Mouse (Mus musculus): Measurements from ENCODE around the gene Smchd1. TPM values are rescaled to one million over a fixed set of nuclear protein-coding genes. Genes with fewer than 3 reads are reported as not detected.
"Not testable (repeated sequence)": the region's sequence is repeated elsewhere in the genome, so short reads cannot be mapped to it uniquely, and the experiment has no call there.

Smchd1 gene
- polyA plus RNA-seq, 1 experiment from 2014 or later, result 53.3 TPM

DNA sequence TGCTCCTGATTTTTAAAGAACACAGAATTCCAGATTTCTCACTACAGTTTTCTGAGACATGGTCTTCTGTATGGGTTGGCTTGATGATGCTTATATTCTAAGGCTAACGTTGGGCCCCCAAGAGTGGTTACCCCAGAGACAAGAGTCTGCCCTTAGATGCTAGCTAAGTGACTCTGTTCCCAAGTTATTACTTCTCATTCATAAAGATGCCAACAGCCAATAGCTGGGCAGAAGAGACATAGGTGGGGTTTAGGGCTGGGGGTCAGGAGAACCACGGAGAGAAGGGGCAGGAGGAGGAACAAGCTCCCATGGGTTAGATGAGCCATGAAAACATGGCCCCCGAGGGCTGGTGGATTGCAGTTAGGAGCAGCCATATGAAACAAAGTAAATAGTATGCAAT lies 133.1 kb downstream of the Smchd1 start:
- 77% methylated on average over 3 of the region's 3 CpGs for WGBS
- Histone ChIP-seq H3K9ac (ENCODE audit: low read depth, low read length) (no peak overlapping the region), H3K4me3 (replicated peaks; ENCODE audit: low read depth, low read length) (no peak overlapping the region), H3K27me3 (ENCODE audit: insufficient read depth, low read length) (no peaks in the 10 kb centered on the region), H3K4me2 (ENCODE audit: low read length) (no peak overlapping the region), H3K27ac (no peak overlapping the region), H3K4me1 (replicated peaks; ENCODE audit: insufficient read depth, low read length) (no peaks in the 10 kb centered on the region), H3K36me3 (ENCODE audit: insufficient read depth, low read length) (peaks cover 20% of the 10 kb centered on the region), H3K9me3 (replicated peaks; ENCODE audit: low read length) (no peaks in the 10 kb centered on the region)
- ATAC-seq (replicated peaks; ENCODE audit: low FRiP score, low read depth), result no peak
- no peak for TF ChIP-seq CTCF (IDR thresholded peaks at IDR 0.05; ENCODE audit: low read depth)
- no peak for DNase-seq (ENCODE audit: low spot score)

DNA sequence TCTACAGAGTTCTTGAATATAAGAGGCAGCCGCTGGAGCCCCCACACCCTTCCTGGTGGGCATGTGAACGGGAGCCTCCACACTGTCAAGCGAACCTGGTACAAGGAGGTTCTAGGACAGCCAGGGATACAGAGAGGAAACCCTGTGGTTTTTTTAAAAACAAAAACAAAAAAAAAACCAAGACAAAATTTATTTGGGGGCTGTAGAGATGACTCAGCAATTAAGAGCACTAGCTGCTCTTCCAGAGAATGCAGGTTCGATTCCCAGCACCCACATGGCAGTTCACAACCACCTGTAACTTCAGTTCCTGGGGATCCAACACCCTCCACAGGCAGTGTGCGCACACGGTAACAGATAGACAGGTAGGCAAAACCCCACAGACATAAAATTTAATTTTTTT lies 136.5 kb downstream of the Smchd1 start:
- Histone ChIP-seq H3K4me1 (replicated peaks; ENCODE audit: insufficient read depth, low read length) (no peaks in the 10 kb centered on the region), H3K4me2 (ENCODE audit: low read length) (no peak overlapping the region), H3K9me3 (replicated peaks; ENCODE audit: low read length) (no peaks in the 10 kb centered on the region), H3K36me3 (ENCODE audit: insufficient read depth, low read length) (0 out of 2 replicates have a peak, but pooled peaks cover 4% of the 10 kb centered on the region), H3K27me3 (ENCODE audit: insufficient read depth, low read length) (no peaks in the 10 kb centered on the region), H3K4me3 (replicated peaks; ENCODE audit: low read depth, low read length) (no peak overlapping the region), H3K27ac (no peak overlapping the region), H3K9ac (ENCODE audit: low read depth, low read length) (no peak overlapping the region)
- no peak for TF ChIP-seq CTCF (IDR thresholded peaks at IDR 0.05; ENCODE audit: low read depth)
- 98% methylated on average over 6 of the region's 6 CpGs for WGBS
- DNase-seq (ENCODE audit: low spot score) (no peak), ATAC-seq (replicated peaks; ENCODE audit: low FRiP score, low read depth) (no peak)

DNA sequence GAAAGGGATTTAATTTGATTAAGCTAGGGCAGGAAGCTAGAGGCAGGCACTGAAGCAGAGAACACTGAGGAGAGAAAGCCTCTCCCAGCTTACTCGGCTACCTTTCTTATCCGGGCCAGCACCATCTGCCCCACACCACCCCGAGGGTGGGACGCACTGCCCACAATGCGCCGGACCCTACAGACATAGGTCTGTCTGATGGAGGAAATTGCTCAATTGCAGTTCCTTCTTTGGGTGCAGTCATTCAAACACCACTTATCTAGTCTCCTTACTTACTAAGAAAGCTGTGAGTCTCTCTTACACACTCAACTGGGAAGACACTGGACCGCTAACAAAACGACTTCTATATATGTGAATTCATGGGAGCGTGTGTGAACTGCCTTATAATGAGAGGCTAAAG lies 137.6 kb downstream of the Smchd1 start:
- H3K9ac ChIP-seq (ENCODE audit: low read depth, low read length), result no peak overlapping the region
- no peaks in the 10 kb centered on the region for H3K4me1 ChIP-seq (replicated peaks; ENCODE audit: insufficient read depth, low read length)
- H3K9me3 ChIP-seq (replicated peaks; ENCODE audit: low read length), result no peaks in the 10 kb centered on the region
- no peak overlapping the region for H3K27ac ChIP-seq
- H3K4me3 ChIP-seq (replicated peaks; ENCODE audit: low read depth, low read length), result no peak overlapping the region
- no peak for TF ChIP-seq CTCF (IDR thresholded peaks at IDR 0.05; ENCODE audit: low read depth)
- no peak overlapping the region for H3K4me2 ChIP-seq (ENCODE audit: low read length)
- no peak for ATAC-seq (replicated peaks; ENCODE audit: low FRiP score, low read depth)
- DNase-seq (ENCODE audit: low spot score), result no peak
- 92% methylated on average over 9 of the region's 9 CpGs for WGBS
- H3K36me3 ChIP-seq (ENCODE audit: insufficient read depth, low read length), result no peaks in the 10 kb centered on the region
- H3K27me3 ChIP-seq (ENCODE audit: insufficient read depth, low read length), result no peaks in the 10 kb centered on the region

DNA sequence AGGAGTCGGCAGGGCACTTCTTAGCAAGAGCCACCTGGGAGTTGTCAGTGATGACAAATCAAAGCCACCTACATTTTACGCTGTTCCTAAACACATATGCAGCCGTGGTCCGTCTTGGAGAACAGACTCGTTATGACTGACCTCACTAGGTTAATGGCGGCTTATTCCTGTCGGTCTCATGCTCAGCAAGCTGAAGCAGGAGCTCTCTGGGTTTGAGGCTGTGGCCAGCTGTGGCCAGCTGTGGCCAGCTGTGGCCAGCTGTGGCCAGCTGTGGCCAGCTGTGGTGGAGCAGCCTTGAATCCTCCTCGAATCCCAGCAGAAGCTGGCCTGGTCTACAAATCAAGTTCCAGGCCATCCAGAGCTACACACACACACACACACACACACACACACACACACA lies 138.7 kb downstream of the Smchd1 start:
- ATAC-seq (replicated peaks; ENCODE audit: low FRiP score, low read depth) (no peak), DNase-seq (ENCODE audit: low spot score) (no peak)
- H3K27ac ChIP-seq, result no peak overlapping the region
- no peaks in the 10 kb centered on the region for H3K9me3 ChIP-seq (replicated peaks; ENCODE audit: low read length)
- no peak overlapping the region for H3K9ac ChIP-seq (ENCODE audit: low read depth, low read length)
- 30% methylated on average over 8 of the region's 8 CpGs for WGBS
- no peaks in the 10 kb centered on the region for H3K36me3 ChIP-seq (ENCODE audit: insufficient read depth, low read length)
- no peak for TF ChIP-seq CTCF (IDR thresholded peaks at IDR 0.05; ENCODE audit: low read depth)
- no peaks in the 10 kb centered on the region for H3K27me3 ChIP-seq (ENCODE audit: insufficient read depth, low read length)
- H3K4me2 ChIP-seq (ENCODE audit: low read length), result no peak overlapping the region
- no peaks in the 10 kb centered on the region for H3K4me1 ChIP-seq (replicated peaks; ENCODE audit: insufficient read depth, low read length)
- no peak overlapping the region for H3K4me3 ChIP-seq (replicated peaks; ENCODE audit: low read depth, low read length)

DNA sequence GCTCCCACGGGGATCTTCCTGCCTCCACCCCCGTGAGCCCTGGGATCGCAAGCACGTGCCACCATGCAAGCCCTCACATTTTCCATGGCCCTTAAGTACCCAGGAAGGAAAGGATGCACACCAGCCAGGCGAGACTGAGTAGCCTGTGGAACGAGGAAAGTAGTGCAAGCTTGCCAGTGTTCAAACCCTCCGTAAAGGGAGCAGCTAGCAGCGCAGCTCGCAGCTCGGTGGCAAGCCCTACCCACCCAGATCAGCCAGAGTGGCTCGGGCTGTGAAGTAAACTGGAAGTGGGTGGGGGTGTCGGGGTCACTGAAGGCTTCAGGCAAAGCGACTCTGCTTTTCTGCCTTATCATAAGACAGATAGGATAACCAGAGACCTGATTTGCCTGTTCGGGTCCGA lies 142.8 kb downstream of the Smchd1 start:
- Histone ChIP-seq H3K9ac (ENCODE audit: low read depth, low read length) (no peak overlapping the region), H3K4me1 (replicated peaks; ENCODE audit: insufficient read depth, low read length) (no peaks in the 10 kb centered on the region), H3K4me3 (replicated peaks; ENCODE audit: low read depth, low read length) (no peak overlapping the region), H3K27ac (no peak overlapping the region), H3K4me2 (ENCODE audit: low read length) (peak overlapping the region; percentile 31), H3K27me3 (ENCODE audit: insufficient read depth, low read length) (no peaks in the 10 kb centered on the region), H3K36me3 (ENCODE audit: insufficient read depth, low read length) (no peaks in the 10 kb centered on the region), H3K9me3 (replicated peaks; ENCODE audit: low read length) (no peaks in the 10 kb centered on the region)
- ATAC-seq (replicated peaks; ENCODE audit: low FRiP score, low read depth), result 0 out of 2 replicates have a peak, but pooled peaks have one; percentile 57
- 24% methylated on average over 15 of the region's 15 CpGs for WGBS
- no peak for TF ChIP-seq CTCF (IDR thresholded peaks at IDR 0.05; ENCODE audit: low read depth)
- peak; percentile 29 for DNase-seq (ENCODE audit: low spot score)

DNA sequence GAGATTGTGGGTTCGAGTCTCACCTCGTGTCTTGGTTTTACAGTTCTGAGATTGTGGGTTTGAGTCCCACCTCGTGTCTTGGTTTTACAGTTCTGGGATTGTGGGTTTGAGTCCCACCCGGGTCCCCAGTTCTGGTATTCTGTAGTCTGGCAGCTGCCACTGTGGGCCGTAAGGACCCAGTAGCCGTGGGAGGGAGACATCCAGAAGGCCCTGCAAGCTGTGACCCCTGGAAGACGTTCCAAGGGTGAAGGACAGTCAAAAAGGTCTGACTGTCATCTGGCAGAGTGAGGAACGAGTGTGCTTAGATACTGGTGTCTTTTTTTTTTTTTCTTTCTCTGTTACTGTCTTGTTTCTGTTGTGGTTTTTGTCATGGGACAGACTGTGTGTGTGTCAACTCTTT lies 154.4 kb downstream of the Smchd1 start:
- H3K4me2 ChIP-seq (ENCODE audit: low read length); H3K4me3 ChIP-seq (replicated peaks; ENCODE audit: low read depth, low read length); H3K36me3 ChIP-seq (ENCODE audit: insufficient read depth, low read length); H3K27me3 ChIP-seq (ENCODE audit: insufficient read depth, low read length); H3K9me3 ChIP-seq (replicated peaks; ENCODE audit: low read length); ATAC-seq (replicated peaks; ENCODE audit: low FRiP score, low read depth); H3K4me1 ChIP-seq (replicated peaks; ENCODE audit: insufficient read depth, low read length); H3K27ac ChIP-seq; DNase-seq (ENCODE audit: low spot score); H3K9ac ChIP-seq (ENCODE audit: low read depth, low read length): not testable (repeated sequence)
- 79% methylated on average over 8 of the region's 8 CpGs for WGBS

DNA sequence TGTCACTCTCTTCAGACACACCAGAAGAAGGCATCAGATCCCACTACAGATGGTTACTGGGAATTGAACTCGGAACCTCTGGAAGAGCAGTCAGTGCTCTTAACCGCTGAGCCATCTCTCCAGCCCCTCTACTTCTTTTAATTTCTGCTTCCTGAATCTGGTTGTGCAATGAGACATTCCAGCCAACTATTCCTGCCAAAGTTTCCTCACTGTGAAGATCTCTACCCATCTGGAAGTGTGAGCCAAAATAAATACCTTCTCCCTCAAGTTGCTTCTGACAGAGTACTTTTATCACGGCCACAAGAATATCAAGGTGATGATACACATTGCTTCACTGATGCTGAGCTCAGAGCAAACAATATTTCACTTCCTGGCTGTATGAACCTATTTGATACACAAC lies 155.8 kb downstream of the Smchd1 start:
- WGBS, result 85% methylated on average over 3 of the region's 3 CpGs
- ATAC-seq (replicated peaks; ENCODE audit: low FRiP score, low read depth), result no peak

More for the DNA sequence above, 155.8 kb downstream of the Smchd1 start:
- Histone ChIP-seq H3K9ac (ENCODE audit: low read depth, low read length) (no peak overlapping the region), H3K4me3 (replicated peaks; ENCODE audit: low read depth, low read length) (no peak overlapping the region), H3K27ac (no peak overlapping the region), H3K36me3 (ENCODE audit: insufficient read depth, low read length) (no peaks in the 10 kb centered on the region), H3K9me3 (replicated peaks; ENCODE audit: low read length) (no peaks in the 10 kb centered on the region), H3K4me2 (ENCODE audit: low read length) (no peak overlapping the region), H3K4me1 (replicated peaks; ENCODE audit: insufficient read depth, low read length) (no peaks in the 10 kb centered on the region), H3K27me3 (ENCODE audit: insufficient read depth, low read length) (no peaks in the 10 kb centered on the region)
- no peak for DNase-seq (ENCODE audit: low spot score)
- TF ChIP-seq CTCF (IDR thresholded peaks at IDR 0.05; ENCODE audit: low read depth), result no peak
